Mouse (Mus musculus) intestine, embryonic 16.5 days (tissue): ENCODE results near the gene Scrn2. TPM values are rescaled to one million over a fixed set of nuclear protein-coding genes. Genes with fewer than 3 reads are reported as not detected.

Experiments
- ATAC-seq: fragments of 200-750 bp; cut with Nextera tagmentation; 2 replicates; pipeline ENCODE4 v1.8.0; 2017; ENCODE audit warnings: moderate TSS enrichment, moderate library complexity
- H3K27ac ChIP-seq: fragments of 300-500 bp; sonication (generic); 2 replicates; pipeline ENCODE4 v1.5.1; 2014; ENCODE audit warnings: mild to moderate bottlenecking, low read length
- H3K27me3 ChIP-seq: fragments of 300-500 bp; sonication (generic); replicated peaks from 2 replicates; pipeline ENCODE4 v1.6.1; 2014; ENCODE audit warnings: low read length, control low read depth, mixed read lengths; ENCODE audit not compliant: control insufficient read depth, insufficient read depth
- H3K36me3 ChIP-seq: fragments of 300-500 bp; sonication (generic); 2 replicates; pipeline ENCODE4 v1.6.1; 2014; ENCODE audit warnings: low read length, control low read depth; ENCODE audit not compliant: control insufficient read depth, insufficient read depth
- H3K4me1 ChIP-seq: fragments of 300-500 bp; sonication (generic); 2 replicates; pipeline ENCODE4 v1.6.1; 2014; ENCODE audit warnings: low read length, control low read depth, mixed read lengths; ENCODE audit not compliant: control insufficient read depth, insufficient read depth
- H3K4me2 ChIP-seq: fragments of 300-500 bp; sonication (generic); 2 replicates; pipeline ENCODE4 v1.6.1; 2014; ENCODE audit warnings: low read depth, low read length, control low read depth
- H3K4me3 ChIP-seq: fragments of 300-500 bp; sonication (generic); 2 replicates; pipeline ENCODE4 v1.5.1; 2014; ENCODE audit warnings: mild to moderate bottlenecking, low read length
- H3K9ac ChIP-seq: fragments of 300-500 bp; sonication (generic); 2 replicates; pipeline ENCODE4 v1.6.1; 2014; ENCODE audit warnings: low read depth, low read length
- H3K9me3 ChIP-seq: fragments of 300-500 bp; sonication (generic); 2 replicates; pipeline ENCODE4 v1.6.1; 2016; ENCODE audit warnings: low read length, control low read depth; ENCODE audit not compliant: control insufficient read depth
- WGBS: fragments of 180-500 bp; shearing (Covaris S2); extraction: QIAGEN DNeasy Blood & Tissue Kit; methylation state at CpG from one replicate; pipeline ENCODE4 v1.1.7; 2014; 5-methylcytosine and 5-hydroxymethylcytosine counted together
- microRNA-seq: library from miRNA; unstranded; fragments of <30 nt; microRNA quantifications from one replicate; pipeline ENCODE4, GENCODE M21; 2016
- polyA plus RNA-seq: library from polyadenylated mRNA; unstranded; fragments of >200 nt; fragmentation: Nextera tagmentation; extraction: Ambion mirVana; gene quantifications from 2 replicates; pipeline ENCODE4 v1.2.1, GENCODE M21; 2015

The Scrn2 gene
- polyA plus RNA-seq, 1 experiment from 2014 or later: 26.9 TPM

GRCm38 (mm10) chr11:97082977-97083376 is 53.2 kb downstream of the Scrn2 start:
- WGBS: 37% methylated on average over 11 of the region's 11 CpGs
- no peak for ATAC-seq
- H3K27ac ChIP-seq: no peak overlapping the region

More at GRCm38 (mm10) chr11:97082977-97083376, 53.2 kb downstream of the Scrn2 start:
- Histone ChIP-seq H3K4me3 (no peak overlapping the region), H3K4me1 (0 out of 2 replicates have a peak, but pooled peaks cover 4% of the 10 kb centered on the region), H3K9ac (no peak overlapping the region), H3K9me3 (no peaks in the 10 kb centered on the region), H3K36me3 (no peaks in the 10 kb centered on the region), H3K27me3 (no peaks in the 10 kb centered on the region), H3K4me2 (no peak overlapping the region)

Small RNA genes lying within 50 kb of the gene (microRNA-seq; reads per million reads assigned to microRNA genes)
- gene Mir8103: 0.91 reads per million

Other genes with a start within 250 kb of the Scrn2 start
- gene Cbx1, start 240.8 kb upstream of the Scrn2 start, polyA plus RNA-seq: 65.1 and 74.5 TPM in 2 replicates
- gene Nfe2l1, start 200.0 kb upstream of the Scrn2 start, polyA plus RNA-seq: 51.7 and 52.5 TPM in 2 replicates
- gene Copz2, start 180.1 kb upstream of the Scrn2 start, polyA plus RNA-seq: 76.6 and 81.4 TPM in 2 replicates
- gene Cdk5rap3, start 113.4 kb upstream of the Scrn2 start, polyA plus RNA-seq: 68.1 and 70.1 TPM in 2 replicates
- gene Prr15l, start 101.8 kb upstream of the Scrn2 start, polyA plus RNA-seq: 116 and 121 TPM in 2 replicates
- gene Pnpo, start 86.0 kb upstream of the Scrn2 start, polyA plus RNA-seq: 125 and 141 TPM in 2 replicates
- gene Sp2, start 47.0 kb upstream of the Scrn2 start, polyA plus RNA-seq: 13.2 and 13.8 TPM in 2 replicates
- not detected in 2 replicates for gene Sp6, start 16.5 kb upstream of the Scrn2 start, polyA plus RNA-seq
- 0.29 and 0.37 TPM in 2 replicates for gene Lrrc46, start 11.5 kb downstream of the Scrn2 start, polyA plus RNA-seq
- gene Mrpl10, start 11.6 kb downstream of the Scrn2 start, polyA plus RNA-seq: 85.4 and 93.0 TPM in 2 replicates
- 12.4 and 12.6 TPM in 2 replicates for gene Osbpl7, start 20.7 kb downstream of the Scrn2 start, polyA plus RNA-seq
- 0.17 and 0.27 TPM in 2 replicates for gene Tbx21, start 85.4 kb downstream of the Scrn2 start, polyA plus RNA-seq
- 2.0 TPM in 2 replicates for gene Tbkbp1, start 121.6 kb downstream of the Scrn2 start, polyA plus RNA-seq
- gene Kpnb1, start 157.9 kb downstream of the Scrn2 start, polyA plus RNA-seq: 31.9 and 36.3 TPM in 2 replicates